Mouse (Mus musculus) C2C12 (cell line): Measurements from ENCODE around the gene Phf8. TPM values are rescaled to one million over a fixed set of nuclear protein-coding genes. Genes with fewer than 3 reads are reported as not detected.

Experiments used
- H3K27me3 ChIP-seq: one replicate; pipeline ENCODE4 v1.6.1; 2011; ENCODE audit not compliant: control insufficient read depth, insufficient read depth, insufficient read length
- H3K36me3 ChIP-seq: one replicate; pipeline ENCODE4 v1.6.1; 2011; ENCODE audit not compliant: control insufficient read depth, insufficient read depth
- H3K4me3 ChIP-seq: one replicate; pipeline ENCODE4 v1.5.1; 2011; ENCODE audit warnings: mild to moderate bottlenecking, control low read depth; ENCODE audit not compliant: poor library complexity, insufficient read depth, severe bottlenecking
- H3K79me2 ChIP-seq: one replicate; pipeline ENCODE4 v1.6.1; 2011; ENCODE audit not compliant: control insufficient read depth, insufficient read depth
- H3K79me3 ChIP-seq: one replicate; pipeline ENCODE4 v1.6.1; 2011; ENCODE audit warnings: low read depth, control low read depth
- H3ac ChIP-seq: one replicate; pipeline ENCODE3; 2011; ENCODE audit warnings: low read depth; ENCODE audit not compliant: control insufficient read depth, insufficient read length
- CEBPB ChIP-seq: IDR thresholded peaks from one replicate; pipeline ENCODE4 v1.6.1; 2011; ENCODE audit warnings: low read depth, mild to moderate bottlenecking, control low read depth, moderate library complexity
- CTCF ChIP-seq: IDR thresholded peaks from one replicate; pipeline ENCODE4 v1.5.1; 2011; ENCODE audit not compliant: control insufficient read depth, insufficient read depth, insufficient read length
- FOSL1 ChIP-seq: IDR thresholded peaks from one replicate; pipeline ENCODE4 v1.8.0; 2011; ENCODE audit warnings: mild to moderate bottlenecking, low read length; ENCODE audit not compliant: poor library complexity, insufficient read depth, severe bottlenecking
- MAX ChIP-seq: IDR thresholded peaks from one replicate; pipeline ENCODE4 v1.6.1; 2011; ENCODE audit warnings: mild to moderate bottlenecking, control low read depth
- MYOD1 ChIP-seq: IDR thresholded peaks from one replicate; pipeline ENCODE4 v1.6.1; 2011; ENCODE audit warnings: low read depth; ENCODE audit not compliant: control insufficient read depth, insufficient read length
- MYOG ChIP-seq: IDR thresholded peaks from one replicate; pipeline ENCODE4 v1.6.1; 2011; ENCODE audit not compliant: control insufficient read depth, insufficient read length; ENCODE audit errors: extremely low read depth
- USF1 ChIP-seq: IDR thresholded peaks from one replicate; pipeline ENCODE4 v1.6.1; 2011; ENCODE audit warnings: low read depth, mild to moderate bottlenecking, control low read depth, moderate library complexity
- polyA plus RNA-seq: library from polyadenylated mRNA; unstranded; fragments of >200 nt; fragmentation: generic; extraction: Trizol; gene quantifications from one replicate; pipeline ENCODE4 v1.2.1, GENCODE M21; 2012; ENCODE audit warnings: missing spikeins

Phf8 gene
- polyA plus RNA-seq, 1 experiment: 4.9 TPM

DNA sequence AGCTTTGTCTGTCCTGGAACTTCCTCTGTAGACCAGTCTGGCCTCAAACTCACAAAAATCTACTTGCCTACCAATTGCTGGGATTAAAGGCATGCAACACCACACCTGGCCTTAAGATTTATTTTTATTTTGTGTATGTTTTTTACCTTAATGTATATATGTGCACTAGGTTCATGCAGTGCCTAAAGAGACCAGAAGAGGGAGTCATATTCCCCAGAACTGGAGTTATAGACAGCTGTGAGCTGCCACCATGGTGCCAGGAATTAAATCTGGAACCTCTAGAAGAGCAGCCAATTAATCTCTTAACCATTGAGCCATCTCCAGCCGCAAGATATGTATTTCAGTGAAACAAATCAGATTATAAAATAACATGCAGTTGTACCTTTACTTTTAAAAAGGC, 54.7 kb downstream of the Phf8 start:
- TF ChIP-seq CTCF (no peak), MAX (no peak), CEBPB (no peak), MYOG (no peak), USF1 (no peak), FOSL1 (no peak), MYOD1 (no peak)
- Histone ChIP-seq H3K4me3 (no peak overlapping the region), H3K36me3 (peaks cover 3% of the 10 kb centered on the region), H3K27me3 (no peaks in the 10 kb centered on the region), H3ac (no peak overlapping the region), H3K79me2 (no peaks in the 10 kb centered on the region), H3K79me3 (no peaks in the 10 kb centered on the region)

DNA sequence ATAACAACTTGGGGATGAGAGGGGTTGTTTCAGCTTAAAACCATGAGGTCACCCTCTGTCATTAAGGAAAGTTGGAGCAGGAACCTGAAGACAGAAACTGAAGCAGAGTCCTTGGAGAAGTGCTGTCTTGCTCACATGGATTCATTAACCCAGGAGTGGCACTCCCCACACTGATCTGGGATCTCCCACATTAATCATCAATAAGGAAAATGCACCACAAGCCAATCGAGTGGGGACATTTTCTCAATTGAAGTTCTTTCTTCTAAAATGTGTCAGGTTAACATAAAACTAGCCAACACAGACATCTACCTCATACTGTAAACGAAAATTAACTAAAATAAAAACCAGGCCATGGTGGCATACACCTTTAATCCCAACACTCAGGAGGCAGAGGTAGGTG, 122.9 kb downstream of the Phf8 start:
- Histone ChIP-seq H3ac (no peak overlapping the region), H3K79me3 (no peaks in the 10 kb centered on the region), H3K36me3 (no peaks in the 10 kb centered on the region), H3K79me2 (no peaks in the 10 kb centered on the region), H3K27me3 (no peaks in the 10 kb centered on the region), H3K4me3 (no peak overlapping the region)
- no peak for TF ChIP-seq MYOG
- TF ChIP-seq CTCF: no peak
- TF ChIP-seq MYOD1: no peak
- no peak for TF ChIP-seq MAX
- TF ChIP-seq CEBPB: no peak
- no peak for TF ChIP-seq USF1
- no peak for TF ChIP-seq FOSL1

DNA sequence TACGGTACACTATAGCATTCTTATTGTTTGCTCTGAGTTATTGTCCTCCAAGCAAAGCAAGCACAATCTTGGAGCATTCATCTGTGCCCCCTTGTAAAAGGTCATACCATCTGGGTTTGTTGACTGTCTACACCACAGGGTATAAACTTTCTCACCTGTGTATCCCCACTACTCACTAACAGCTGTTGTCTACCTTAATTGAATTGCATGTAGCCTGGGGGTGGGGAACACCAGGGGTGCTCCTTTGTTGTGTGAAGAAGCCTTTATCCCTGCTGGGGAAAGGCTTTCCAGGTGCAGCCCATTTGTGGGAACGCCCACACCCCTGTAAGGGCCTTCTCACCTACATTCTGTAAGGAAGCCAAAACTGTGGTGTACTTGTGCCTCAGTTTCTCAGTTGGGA, 133.3 kb downstream of the Phf8 start:
- no peaks in the 10 kb centered on the region for H3K27me3 ChIP-seq
- H3K4me3 ChIP-seq: no peak overlapping the region
- TF ChIP-seq FOSL1: no peak
- TF ChIP-seq CEBPB: no peak
- no peak for TF ChIP-seq MAX
- no peak for TF ChIP-seq MYOG
- TF ChIP-seq MYOD1: no peak
- no peak for TF ChIP-seq USF1
- TF ChIP-seq CTCF: no peak
- no peaks in the 10 kb centered on the region for H3K36me3 ChIP-seq
- no peak overlapping the region for H3ac ChIP-seq
- H3K79me2 ChIP-seq: no peaks in the 10 kb centered on the region
- H3K79me3 ChIP-seq: no peaks in the 10 kb centered on the region

DNA sequence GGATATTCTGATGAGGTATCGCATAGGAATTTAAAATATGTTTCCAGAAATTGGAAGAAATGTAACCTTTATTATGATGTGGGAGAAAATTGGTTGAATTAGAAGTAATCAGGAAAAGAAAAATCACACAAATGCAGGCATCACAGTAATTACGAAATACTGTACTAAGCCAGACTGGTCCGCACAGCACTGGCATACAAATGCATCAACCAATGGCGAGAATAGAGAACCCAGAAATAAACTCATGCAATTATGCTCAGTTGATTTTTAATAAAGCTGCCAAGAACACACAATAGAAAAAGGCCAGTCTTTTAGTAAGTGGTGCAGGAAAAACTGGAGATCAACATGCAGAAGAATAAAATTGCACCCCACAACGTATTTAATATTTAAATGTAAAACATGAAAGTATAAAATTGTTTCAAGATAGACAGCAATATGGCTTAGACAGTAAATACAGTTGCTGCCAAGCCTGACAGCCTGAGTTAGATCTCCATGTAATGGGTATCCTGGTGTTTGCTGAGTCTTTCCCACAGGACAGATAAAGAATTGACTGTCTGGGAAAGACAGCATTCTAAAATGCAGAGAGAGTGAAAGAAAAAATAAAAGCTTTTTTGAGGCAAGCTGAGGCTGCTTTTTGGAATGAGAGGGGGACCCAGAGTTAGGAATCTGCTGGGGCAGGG, 154.2 kb downstream of the Phf8 start:
- TF ChIP-seq CTCF: no peak
- no peak for TF ChIP-seq MAX
- TF ChIP-seq USF1: no peak
- TF ChIP-seq MYOD1: no peak
- no peak for TF ChIP-seq CEBPB
- no peak for TF ChIP-seq FOSL1
- no peak for TF ChIP-seq MYOG
- no peak overlapping the region for H3ac ChIP-seq
- no peaks in the 10 kb centered on the region for H3K79me2 ChIP-seq
- no peaks in the 10 kb centered on the region for H3K79me3 ChIP-seq
- H3K36me3 ChIP-seq: no peaks in the 10 kb centered on the region
- H3K4me3 ChIP-seq: no peak overlapping the region
- no peaks in the 10 kb centered on the region for H3K27me3 ChIP-seq

Other genes starting within 250 kb of the Phf8 start
- gene Fam120c, start 176.5 kb upstream of the Phf8 start, polyA plus RNA-seq: 2.1 TPM